Mouse (Mus musculus) kidney, adult 2 months (tissue): ENCODE results near the gene Pbx3. TPM values are rescaled to one million over a fixed set of nuclear protein-coding genes. Genes with fewer than 3 reads are reported as not detected.

ENCODE experiments used
- DNase-seq: peaks from one replicate; pipeline ENCODE4 v3.0.0; 2021
- H3K27ac ChIP-seq: fragments of 200-500 bp; 2 replicates; pipeline ENCODE4 v1.5.1; 2012; ENCODE audit warnings: low read depth, low read length, control low read depth, inconsistent platforms; ENCODE audit not compliant: insufficient read depth
- H3K27me3 ChIP-seq: fragments of 200-500 bp; replicated peaks from 2 replicates; pipeline ENCODE4 v1.6.1; 2012; ENCODE audit warnings: mild to moderate bottlenecking, moderate library complexity, low read length, inconsistent platforms; ENCODE audit not compliant: control insufficient read depth, insufficient read depth
- H3K36me3 ChIP-seq: fragments of 200-500 bp; 2 replicates; pipeline ENCODE4 v1.6.1; 2012; ENCODE audit warnings: mild to moderate bottlenecking, moderate library complexity, low read length, inconsistent platforms; ENCODE audit not compliant: control insufficient read depth, insufficient read depth
- H3K4me1 ChIP-seq: fragments of 200-500 bp; 2 replicates; pipeline ENCODE4 v1.6.1; 2011; ENCODE audit warnings: low read length; ENCODE audit not compliant: control insufficient read depth, insufficient read depth
- H3K4me3 ChIP-seq: fragments of 200-500 bp; 2 replicates; pipeline ENCODE4 v1.5.1; 2011; ENCODE audit warnings: mild to moderate bottlenecking, low read depth, low read length, control low read depth; ENCODE audit not compliant: insufficient read depth
- CTCF ChIP-seq: fragments of 200-500 bp; conservative IDR thresholded peaks from 2 replicates; pipeline ENCODE4 v1.5.1; 2011; ENCODE audit warnings: low read depth, mild to moderate bottlenecking, control low read depth, low read length, moderate library complexity, mixed read lengths; ENCODE audit not compliant: insufficient read depth, insufficient read length
- POLR2A ChIP-seq: fragments of 200-500 bp; IDR thresholded peaks from one replicate; pipeline ENCODE4 v1.6.1; 2011; ENCODE audit warnings: low read depth, low read length, control low read depth
- WGBS: fragments of 180-500 bp; shearing (Covaris S2); methylation state at CpG from one replicate; pipeline ENCODE4 v1.1.7; 2018; 5-methylcytosine and 5-hydroxymethylcytosine counted together
- polyA plus RNA-seq: library from polyadenylated mRNA; depleted of rRNA; stranded (reverse); fragments of >200 nt; gene quantifications from 2 replicates; pipeline ENCODE4 v1.2.3, GENCODE M21; 2012

Pbx3 gene
- polyA plus RNA-seq, 1 experiment, result 5.6 TPM

- DNase-seq, result no peak
- Histone ChIP-seq H3K36me3 (no peaks in the 10 kb centered on the region), H3K27ac (no peak overlapping the region), H3K27me3 (no peaks in the 10 kb centered on the region), H3K4me1 (no peaks in the 10 kb centered on the region), H3K4me3 (no peak overlapping the region)
- no peak for TF ChIP-seq CTCF
- no peak for TF ChIP-seq POLR2A
- 69% methylated on average over 4 of the region's 4 CpGs for WGBS
These were observed 225.9 kb downstream of the Pbx3 start for GRCm38 (mm10) chr2:34147036-34147435.

GRCm38 (mm10) chr2:34146431-34146830 is 226.5 kb downstream of the Pbx3 start:
- H3K36me3 ChIP-seq, result no peaks in the 10 kb centered on the region
- DNase-seq, result no peak
- no peak overlapping the region for H3K27ac ChIP-seq
- H3K4me3 ChIP-seq, result no peak overlapping the region
- no peak for TF ChIP-seq POLR2A
- no peak for TF ChIP-seq CTCF
- H3K27me3 ChIP-seq, result no peaks in the 10 kb centered on the region
- no peaks in the 10 kb centered on the region for H3K4me1 ChIP-seq
- WGBS, result 96% methylated on average over 1 of the region's 1 CpGs

GRCm38 (mm10) chr2:34139470-34140158 is 233.3 kb downstream of the Pbx3 start:
- Histone ChIP-seq H3K27me3 (no peaks in the 10 kb centered on the region), H3K4me3 (no peak overlapping the region), H3K36me3 (no peaks in the 10 kb centered on the region), H3K4me1 (no peaks in the 10 kb centered on the region), H3K27ac (no peak overlapping the region)
- WGBS, result 83% methylated on average over 5 of the region's 5 CpGs
- DNase-seq, result no peak
- TF ChIP-seq CTCF (no peak), POLR2A (no peak)

- no peak overlapping the region for H3K27ac ChIP-seq
- DNase-seq, result no peak
- no peak overlapping the region for H3K4me3 ChIP-seq
- no peak for TF ChIP-seq CTCF
- no peak for TF ChIP-seq POLR2A
- no peaks in the 10 kb centered on the region for H3K27me3 ChIP-seq
- 85% methylated on average over 7 of the region's 7 CpGs for WGBS
- H3K4me1 ChIP-seq, result no peaks in the 10 kb centered on the region
- no peaks in the 10 kb centered on the region for H3K36me3 ChIP-seq
These were observed 237.6 kb downstream of the Pbx3 start for GRCm38 (mm10) chr2:34135316-34135715.

- no peaks in the 10 kb centered on the region for H3K27me3 ChIP-seq
- no peaks in the 10 kb centered on the region for H3K4me1 ChIP-seq
- TF ChIP-seq POLR2A (no peak), CTCF (no peak)
- H3K27ac ChIP-seq, result no peak overlapping the region
- no peaks in the 10 kb centered on the region for H3K36me3 ChIP-seq
- WGBS, result 97% methylated on average over 1 of the region's 1 CpGs
- DNase-seq, result no peak
- no peak overlapping the region for H3K4me3 ChIP-seq
These were observed 240.2 kb downstream of the Pbx3 start for GRCm38 (mm10) chr2:34132751-34133150.

GRCm38 (mm10) chr2:34129674-34130267 is 243.2 kb downstream of the Pbx3 start:
- no peak for DNase-seq
- no peak overlapping the region for H3K4me3 ChIP-seq
- TF ChIP-seq POLR2A (no peak), CTCF (no peak)
- H3K27me3 ChIP-seq, result no peaks in the 10 kb centered on the region
- H3K27ac ChIP-seq, result no peak overlapping the region
- no peaks in the 10 kb centered on the region for H3K36me3 ChIP-seq
- H3K4me1 ChIP-seq, result no peaks in the 10 kb centered on the region
- 64% methylated on average over 13 of the region's 13 CpGs for WGBS

- no peaks in the 10 kb centered on the region for H3K36me3 ChIP-seq
- H3K27me3 ChIP-seq, result no peaks in the 10 kb centered on the region
- TF ChIP-seq POLR2A (no peak), CTCF (no peak)
- no peak overlapping the region for H3K4me3 ChIP-seq
- no peak overlapping the region for H3K27ac ChIP-seq
- WGBS, result 71% methylated on average over 1 of the region's 1 CpGs
- H3K4me1 ChIP-seq, result no peaks in the 10 kb centered on the region
- DNase-seq, result no peak
These were observed 245.1 kb downstream of the Pbx3 start for GRCm38 (mm10) chr2:34127871-34128270.
